Mouse (Mus musculus) lung, postnatal 10 days (tissue): ENCODE measurements around the gene Nrxn1.

Source experiments
- DNase-seq: peaks from one replicate; pipeline ENCODE4 v3.0.0; 2021

Nrxn1 gene

GRCm38 (mm10) chr17:90955221-90955620 is 137.7 kb downstream of the Nrxn1 start:
- DNase-seq: no peak

- DNase-seq: no peak
These were observed 157.9 kb downstream of the Nrxn1 start for GRCm38 (mm10) chr17:90934929-90935328.

DNA sequence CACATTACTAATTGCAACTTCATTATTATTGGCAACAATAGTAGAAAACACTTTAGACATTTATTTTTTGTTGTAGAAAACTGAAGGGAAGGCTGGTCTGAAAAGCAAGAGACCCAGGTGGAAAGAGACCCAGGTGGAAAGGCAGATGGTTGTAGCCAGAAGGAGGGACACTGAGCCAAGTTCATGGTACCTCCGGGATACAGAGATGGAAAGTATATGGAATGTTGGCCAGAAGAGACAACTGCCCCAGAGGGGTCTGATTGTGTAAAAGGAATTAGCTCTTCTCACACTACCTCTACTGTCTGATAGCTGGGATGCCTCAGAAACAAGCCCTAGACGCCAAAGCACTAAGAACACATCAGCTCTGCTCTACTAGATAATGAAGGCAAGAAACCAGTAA is 179.6 kb downstream of the Nrxn1 start:
- no peak for DNase-seq

DNA sequence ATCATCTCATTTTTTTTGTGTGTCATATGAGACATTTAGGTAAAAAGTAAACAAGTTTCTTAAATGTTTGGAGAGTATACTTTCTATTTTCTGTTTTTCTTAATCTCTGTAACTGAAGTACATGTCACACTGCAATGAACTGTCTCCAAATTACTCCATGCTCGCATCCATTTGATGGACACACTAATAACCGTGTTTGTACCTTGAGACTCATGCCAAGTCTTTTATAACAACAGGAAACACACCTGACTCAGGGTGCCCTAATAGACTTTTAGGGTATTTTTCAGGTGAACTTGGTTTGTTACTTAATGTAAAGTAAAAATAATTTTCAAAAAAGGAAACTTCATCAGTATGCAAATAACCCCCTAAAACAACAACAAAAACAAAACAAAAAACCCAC is 180.1 kb downstream of the Nrxn1 start:
- no peak for DNase-seq

GRCm38 (mm10) chr17:90912341-90912740 is 180.5 kb downstream of the Nrxn1 start:
- DNase-seq: no peak

DNA sequence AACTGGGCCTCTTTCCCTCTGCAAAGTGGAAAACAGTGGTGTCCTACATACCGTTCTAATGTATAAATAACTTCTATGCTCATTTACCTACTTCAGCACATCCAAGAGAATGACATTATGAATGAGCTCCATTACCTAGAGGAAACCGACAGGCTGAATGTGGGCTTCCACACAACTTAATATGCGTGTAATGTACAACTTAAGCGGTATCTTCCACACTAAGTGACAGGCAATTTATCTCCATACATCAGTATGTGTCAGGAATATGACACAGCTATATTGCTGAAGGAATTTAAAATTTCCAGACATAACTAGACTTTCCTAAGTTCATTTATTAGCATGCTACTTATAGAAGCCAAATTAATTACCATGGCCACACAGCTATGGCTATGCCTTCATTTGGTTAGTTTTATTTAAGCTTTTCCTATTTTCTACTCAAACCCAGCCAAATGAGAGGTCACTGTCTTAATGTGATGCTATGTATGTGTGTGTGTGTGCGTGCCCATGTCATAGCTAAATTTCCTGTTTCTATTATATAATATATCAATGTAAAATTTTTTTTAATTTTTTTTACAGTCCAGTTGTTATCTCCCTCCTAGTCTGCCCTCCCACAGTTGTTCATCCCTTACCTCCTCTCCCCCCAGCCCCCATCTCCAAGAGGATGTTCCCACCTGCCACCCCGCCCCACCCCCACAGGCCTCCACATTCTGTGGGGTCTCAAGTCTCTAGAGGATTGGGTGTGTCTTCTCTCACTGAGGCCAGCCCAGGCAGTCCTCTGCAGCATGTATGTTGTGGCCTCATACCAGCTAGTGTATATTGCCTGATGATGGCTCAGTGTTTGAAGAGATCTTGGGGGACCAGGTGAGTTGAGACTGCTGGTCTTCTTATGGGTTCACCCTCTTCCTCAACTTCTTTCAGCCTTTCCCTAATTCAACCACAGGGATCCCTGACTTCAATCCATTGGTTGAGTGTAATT is 186.5 kb downstream of the Nrxn1 start:
- DNase-seq: no peak

GRCm38 (mm10) chr17:90905143-90905542 is 187.7 kb downstream of the Nrxn1 start:
- DNase-seq: no peak

- DNase-seq: peak; percentile 10
These were observed 200.3 kb downstream of the Nrxn1 start for GRCm38 (mm10) chr17:90892327-90893259.

- no peak for DNase-seq
These were observed 201.2 kb downstream of the Nrxn1 start for GRCm38 (mm10) chr17:90891711-90892110.

DNA sequence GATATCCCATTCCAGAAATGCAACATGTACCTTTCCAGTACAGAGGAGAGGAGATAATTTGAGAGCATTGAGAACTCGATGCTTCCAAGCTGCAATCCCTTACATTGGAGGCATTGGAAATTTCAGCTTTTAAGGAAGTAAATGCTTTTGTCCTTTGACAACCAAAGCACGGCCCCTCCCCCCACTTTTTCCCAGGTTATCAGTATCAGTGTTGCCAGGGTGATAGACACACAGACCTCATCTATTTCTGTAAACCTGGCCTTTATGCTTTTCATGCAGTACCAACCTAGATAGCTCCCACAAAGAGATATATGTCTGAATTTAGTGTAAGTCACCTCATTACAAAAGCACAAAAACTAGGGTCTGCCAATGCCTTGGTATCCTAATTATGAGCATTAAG is 235.6 kb downstream of the Nrxn1 start:
- DNase-seq: no peak

DNA sequence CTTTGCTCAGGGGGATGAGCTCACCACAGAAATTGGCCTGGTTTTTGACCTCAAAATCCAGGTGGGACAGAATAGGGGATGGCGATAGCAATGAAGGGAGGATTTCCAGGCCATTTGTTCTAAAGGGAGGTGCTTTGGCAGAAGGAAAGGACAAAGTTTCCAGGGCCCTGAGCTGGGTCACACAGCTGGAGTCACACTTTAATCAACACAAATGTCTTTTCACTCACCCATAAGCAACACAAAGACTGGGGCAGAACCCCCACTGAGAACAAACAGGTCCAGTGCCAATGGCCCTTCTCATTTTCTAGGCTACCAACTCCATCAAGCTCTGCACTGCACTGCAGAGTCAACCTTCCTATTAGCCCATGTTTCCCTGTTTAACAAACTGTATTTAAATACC is 249.0 kb downstream of the Nrxn1 start:
- DNase-seq: no peak

DNA sequence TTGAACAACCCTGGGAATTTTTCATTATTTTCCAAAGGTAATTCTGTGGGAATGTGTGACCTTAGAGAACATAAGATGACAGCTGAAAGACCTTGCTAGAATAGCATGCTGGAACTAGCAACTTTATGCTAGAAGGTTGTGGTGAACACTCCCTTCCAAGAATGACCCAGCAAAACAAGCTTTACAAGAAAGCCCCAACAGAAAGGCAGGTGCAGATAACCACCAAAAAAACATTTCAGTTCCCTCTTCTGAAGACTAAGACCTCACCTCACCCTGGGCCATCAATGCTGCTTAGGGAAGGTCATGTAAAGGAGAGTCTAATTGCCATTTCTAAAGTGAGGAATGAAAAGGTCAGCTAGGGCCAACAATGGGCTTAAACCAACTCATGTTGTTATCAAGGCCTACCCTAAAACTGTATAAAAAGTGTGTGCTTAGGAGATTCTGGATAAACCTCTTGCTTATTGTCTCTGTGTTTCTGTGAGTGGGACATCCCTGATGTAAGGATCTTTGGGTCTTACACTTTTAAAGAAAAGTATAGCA is 249.7 kb downstream of the Nrxn1 start:
- DNase-seq: no peak

GRCm38 (mm10) chr17:90837022-90837414 is 255.9 kb downstream of the Nrxn1 start:
- no peak for DNase-seq

GRCm38 (mm10) chr17:90836154-90837021 is 256.5 kb downstream of the Nrxn1 start:
- no peak for DNase-seq

- DNase-seq: no peak
These were observed 274.5 kb downstream of the Nrxn1 start for GRCm38 (mm10) chr17:90818340-90818739.

DNA sequence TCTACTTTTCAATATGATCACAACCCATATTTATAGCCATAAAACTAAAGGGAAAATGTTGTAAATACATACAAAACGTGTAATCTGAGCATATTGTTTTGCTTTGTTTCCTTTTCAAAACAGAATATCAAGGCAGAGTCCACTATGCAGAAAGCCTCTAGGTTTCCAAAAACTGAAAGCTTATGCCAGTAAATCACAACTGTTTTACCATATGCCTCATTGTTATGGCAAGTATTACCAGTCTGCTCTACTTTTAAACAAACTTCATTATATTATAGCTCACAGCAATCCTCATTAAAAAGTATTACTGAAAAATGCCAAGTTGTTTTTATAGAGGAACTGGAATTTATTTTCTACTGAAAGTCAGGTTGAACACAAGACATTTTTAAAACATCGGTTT is 275.0 kb downstream of the Nrxn1 start:
- no peak for DNase-seq

GRCm38 (mm10) chr17:90815306-90815705 is 277.6 kb downstream of the Nrxn1 start:
- DNase-seq: no peak

- DNase-seq: peak; percentile 69
These were observed 279.1 kb downstream of the Nrxn1 start for GRCm38 (mm10) chr17:90813760-90814159.

DNA sequence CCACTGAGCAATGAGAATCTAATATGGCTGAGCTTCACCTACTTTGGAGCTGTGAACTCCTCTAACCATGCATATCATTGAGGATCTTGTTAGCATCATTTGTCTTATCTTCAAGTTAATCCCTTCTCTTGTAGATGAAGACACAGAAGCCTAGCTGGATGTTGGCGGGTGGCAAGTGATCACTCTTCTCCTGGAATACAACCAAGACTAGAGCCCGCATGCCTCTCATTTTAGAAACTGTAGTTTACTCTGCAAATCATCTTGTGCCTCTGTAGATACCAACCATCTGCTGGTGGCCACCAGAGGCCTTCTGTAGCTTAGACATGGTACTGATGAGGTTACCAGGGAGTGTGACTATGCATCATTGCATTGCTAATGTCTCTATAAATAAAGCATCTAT is 280.4 kb downstream of the Nrxn1 start:
- DNase-seq: no peak

DNA sequence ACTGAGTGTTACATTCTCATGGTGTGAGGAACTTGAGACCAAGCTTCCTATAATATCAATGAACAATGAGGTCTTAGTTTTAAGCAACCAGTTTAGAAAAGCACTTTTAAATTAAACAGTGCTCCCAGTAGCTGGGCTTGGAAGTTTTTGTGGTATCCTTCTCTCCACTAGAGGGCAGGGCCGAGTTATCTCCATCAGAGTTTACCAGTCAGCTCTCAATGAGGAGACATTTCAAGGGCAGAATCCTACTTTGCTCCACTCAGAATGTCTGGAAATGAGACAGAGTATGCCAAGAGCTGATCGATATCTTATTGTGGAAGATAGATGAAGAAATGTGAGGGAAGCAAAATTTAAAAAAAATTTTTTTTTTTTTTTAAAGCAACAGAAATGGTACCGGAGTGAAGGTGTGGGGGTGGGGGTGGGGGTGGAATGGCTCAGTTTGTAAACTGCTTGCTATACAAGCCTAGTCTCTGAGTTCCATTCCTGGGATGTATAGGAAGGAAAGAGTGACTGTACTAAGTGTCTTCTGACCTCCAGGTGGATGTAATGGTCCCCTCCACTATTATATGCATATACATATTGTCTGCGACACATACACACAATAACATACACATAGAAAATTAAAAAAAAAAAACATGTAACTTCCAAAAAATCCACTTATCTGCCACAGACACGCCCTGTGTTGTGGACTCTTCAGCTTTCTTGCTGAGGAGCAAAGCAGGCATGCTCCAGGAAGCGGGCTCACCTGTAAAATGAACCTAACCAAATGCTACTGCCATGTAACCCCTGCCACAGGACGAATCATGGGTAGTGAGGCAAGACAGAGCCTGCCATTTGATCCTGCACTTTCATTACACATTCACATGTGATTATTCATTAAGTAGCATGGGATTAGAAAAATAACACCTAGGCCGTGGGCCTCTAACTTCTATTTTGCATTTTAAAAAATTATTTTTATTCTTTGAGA is 283.4 kb downstream of the Nrxn1 start:
- DNase-seq: peak; percentile 73

DNA sequence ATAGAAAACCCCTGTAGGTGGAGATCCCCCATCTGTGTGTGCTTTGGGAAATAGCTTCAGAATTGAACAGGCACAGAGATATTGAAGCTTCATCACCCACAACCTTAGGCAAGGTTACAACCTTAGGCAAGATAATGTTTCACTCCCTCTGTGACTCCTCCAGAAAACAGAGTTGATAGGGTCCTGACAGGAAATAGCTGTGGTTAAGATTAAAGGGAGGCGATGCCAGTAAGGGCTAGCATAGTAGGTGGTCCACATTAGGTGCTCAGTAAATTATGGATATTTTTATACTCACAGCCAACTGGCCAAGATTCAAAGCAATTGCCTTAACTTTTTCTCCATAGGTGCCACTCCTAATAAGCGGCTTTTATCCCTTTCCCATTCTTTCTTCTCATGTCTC is 284.6 kb downstream of the Nrxn1 start:
- DNase-seq: no peak
